Mouse (Mus musculus) layer of hippocampus, adult 11-12 months (tissue): ENCODE data around the gene Lrrc55.

ENCODE experiments used
- DNase-seq: peaks from one replicate; pipeline ENCODE4 v3.0.0; 2022; ENCODE audit warnings: low spot score

Gene Lrrc55

DNA sequence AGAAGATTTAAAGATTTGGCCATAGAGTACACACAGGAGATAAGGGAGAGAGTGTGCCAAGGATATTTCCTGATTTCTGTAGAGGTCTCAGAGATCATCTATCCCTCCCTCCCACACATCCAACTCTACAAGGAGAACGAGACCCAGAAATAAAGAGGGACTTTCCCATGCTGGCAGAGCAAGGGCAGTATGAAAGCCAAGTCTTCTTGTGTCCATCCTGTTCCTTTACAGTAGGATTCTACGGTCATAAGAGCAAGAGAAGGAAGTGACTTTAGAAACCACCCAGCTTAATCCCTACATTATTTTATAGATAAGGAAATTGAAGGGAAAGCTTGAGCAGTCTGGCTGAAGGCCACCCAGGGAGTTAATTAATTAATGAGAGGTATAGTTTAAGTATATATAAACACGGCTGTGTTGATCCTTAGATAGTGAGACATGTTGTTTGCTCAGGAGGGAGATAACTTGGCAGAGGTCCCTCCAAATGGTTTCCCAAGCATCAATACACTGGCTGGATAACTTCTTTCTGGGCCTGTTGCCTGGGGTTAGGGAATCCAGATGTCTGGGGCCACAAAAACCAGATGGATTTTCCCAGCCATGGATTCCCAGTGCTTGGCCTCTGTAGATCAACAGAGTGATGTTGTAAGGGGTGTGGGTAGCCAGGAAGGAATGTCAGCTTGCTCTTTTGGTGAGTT, 24.8 kb downstream of the Lrrc55 start:
- no peak for DNase-seq

DNA sequence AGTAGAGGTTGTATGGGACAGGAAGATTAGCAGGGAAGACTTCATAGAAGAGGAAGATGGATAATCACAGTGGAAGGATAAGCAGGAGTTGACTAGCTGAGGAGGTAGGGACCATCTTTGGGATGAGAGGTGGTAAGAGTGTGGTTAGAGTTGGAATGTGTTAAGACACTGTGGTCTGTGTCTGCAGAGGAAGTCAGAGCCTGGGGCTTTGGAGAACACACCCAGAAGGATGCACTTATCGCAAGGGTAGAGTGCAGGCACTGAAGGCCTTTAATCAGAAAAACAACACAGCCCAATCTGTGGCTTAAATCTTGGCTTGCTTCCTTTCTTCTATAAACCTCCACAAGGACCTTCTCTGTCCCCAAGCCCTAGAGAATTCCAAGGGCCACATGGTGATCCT, 28.7 kb downstream of the Lrrc55 start:
- no peak for DNase-seq

GRCm38 (mm10) chr2:85167624-85168023, 29.4 kb downstream of the Lrrc55 start:
- DNase-seq: no peak

- DNase-seq: no peak
Measured at GRCm38 (mm10) chr2:85163311-85164047, 33.5 kb downstream of the Lrrc55 start.

- DNase-seq: no peak
Measured at GRCm38 (mm10) chr2:85161638-85162093, 35.3 kb downstream of the Lrrc55 start.

- no peak for DNase-seq
Measured at GRCm38 (mm10) chr2:85160901-85161637, 35.9 kb downstream of the Lrrc55 start.

GRCm38 (mm10) chr2:85157382-85157781, 39.6 kb downstream of the Lrrc55 start:
- DNase-seq: no peak

- no peak for DNase-seq
Measured at GRCm38 (mm10) chr2:85156136-85156535, 40.9 kb downstream of the Lrrc55 start.

DNA sequence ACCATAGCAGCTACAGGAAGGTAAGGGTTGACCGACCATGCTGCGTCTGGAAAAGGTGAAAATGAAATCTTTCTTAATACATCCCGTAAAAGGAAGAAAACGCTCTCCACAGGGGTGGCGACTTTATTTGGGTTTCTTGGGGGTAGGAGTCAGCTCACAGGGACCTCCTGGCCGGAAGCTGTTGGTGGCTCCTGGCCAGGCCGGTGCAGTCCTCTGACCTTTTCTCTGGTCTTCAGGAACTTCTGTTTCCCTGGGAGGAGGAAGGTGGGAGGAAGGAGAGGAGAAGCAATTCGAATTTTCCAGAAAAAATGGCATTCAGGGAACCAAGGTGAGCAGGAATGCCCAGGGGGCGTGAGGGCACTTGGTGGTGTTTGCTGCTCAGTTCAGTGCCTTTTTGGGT, 41.7 kb downstream of the Lrrc55 start:
- DNase-seq: no peak

DNA sequence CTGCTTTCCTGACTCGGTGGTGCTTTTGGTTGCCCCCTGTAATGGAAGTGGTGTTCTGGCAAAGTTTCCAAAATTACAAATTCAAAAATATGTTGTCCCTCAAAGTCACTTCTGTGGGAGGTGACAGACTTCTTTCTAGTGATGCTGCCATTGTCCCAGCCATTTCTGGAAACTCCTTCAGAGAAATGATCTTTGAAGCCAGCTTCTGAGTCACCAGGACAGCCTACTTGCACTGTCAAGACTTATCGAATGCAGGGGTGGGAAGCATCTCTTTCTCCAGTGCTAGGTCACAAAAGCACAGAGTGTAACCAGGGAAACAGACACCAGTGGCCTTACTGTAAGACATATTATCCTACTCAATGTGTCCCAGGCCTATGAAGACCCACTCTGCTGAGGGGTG, 45.8 kb downstream of the Lrrc55 start:
- DNase-seq: no peak

DNA sequence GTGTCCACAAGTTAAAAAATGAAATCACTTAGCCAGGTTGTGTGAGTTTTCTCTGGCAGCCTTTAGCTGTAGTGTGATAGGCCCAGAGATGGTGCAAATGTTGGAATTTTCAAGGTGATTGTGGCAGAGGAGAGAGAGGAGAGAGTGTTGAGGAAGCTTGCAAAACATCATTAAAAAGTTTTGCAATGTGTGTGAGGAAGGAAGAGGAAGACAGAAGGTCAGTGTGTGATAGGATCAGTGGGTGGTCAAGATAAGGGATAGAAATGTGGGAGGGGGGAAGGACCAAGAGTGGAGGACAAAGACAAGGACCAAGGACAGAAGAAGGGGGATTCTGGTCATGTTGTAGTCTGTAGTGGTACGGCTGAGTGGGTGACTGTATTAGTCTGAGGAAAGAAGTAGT, 46.6 kb downstream of the Lrrc55 start:
- no peak for DNase-seq

GRCm38 (mm10) chr2:85147481-85147880, 49.5 kb downstream of the Lrrc55 start:
- no peak for DNase-seq

DNA sequence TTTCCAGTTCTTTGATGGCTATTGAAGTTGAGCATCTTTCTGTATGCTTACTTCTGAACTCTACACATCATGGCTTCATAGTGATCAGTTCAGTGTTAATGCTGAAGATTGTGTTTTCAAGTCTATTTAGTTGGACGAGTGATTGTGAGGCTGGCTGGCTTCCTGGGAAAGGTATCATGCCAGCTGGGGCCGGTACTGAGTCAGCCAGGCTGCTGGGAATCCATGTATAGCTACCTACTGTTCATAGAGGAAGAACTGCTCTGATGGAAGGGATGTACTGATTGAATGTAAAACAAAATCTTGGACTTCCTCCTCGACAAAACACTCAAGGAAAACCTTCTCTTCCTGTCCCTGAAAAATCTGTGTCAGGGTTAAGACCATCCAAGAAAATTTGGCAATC, 51.7 kb downstream of the Lrrc55 start:
- no peak for DNase-seq

- no peak for DNase-seq
Measured at GRCm38 (mm10) chr2:85144908-85145307, 52.1 kb downstream of the Lrrc55 start.

DNA sequence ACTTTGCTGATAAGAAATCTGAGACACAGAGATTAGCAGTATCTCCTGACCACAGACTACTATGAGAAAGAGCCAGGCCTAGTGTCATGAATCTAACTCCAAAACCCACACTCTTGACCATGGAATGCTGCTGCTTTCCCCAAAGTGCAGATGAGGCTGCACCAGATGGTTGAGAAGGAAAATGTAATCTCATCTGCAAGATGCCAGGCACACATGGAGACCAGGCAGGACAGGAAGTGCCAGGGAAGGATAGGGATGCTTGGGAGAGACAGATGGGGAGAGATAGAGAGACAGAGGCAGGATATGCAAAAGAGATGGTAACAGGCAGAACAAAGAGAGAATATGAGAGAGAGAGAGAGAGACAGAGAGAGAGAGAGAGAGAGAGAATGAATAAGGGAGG, 56.2 kb downstream of the Lrrc55 start:
- no peak for DNase-seq

- no peak for DNase-seq
Measured at GRCm38 (mm10) chr2:85139846-85140245, 57.2 kb downstream of the Lrrc55 start.

GRCm38 (mm10) chr2:85139393-85139792, 57.6 kb downstream of the Lrrc55 start:
- DNase-seq: no peak

DNA sequence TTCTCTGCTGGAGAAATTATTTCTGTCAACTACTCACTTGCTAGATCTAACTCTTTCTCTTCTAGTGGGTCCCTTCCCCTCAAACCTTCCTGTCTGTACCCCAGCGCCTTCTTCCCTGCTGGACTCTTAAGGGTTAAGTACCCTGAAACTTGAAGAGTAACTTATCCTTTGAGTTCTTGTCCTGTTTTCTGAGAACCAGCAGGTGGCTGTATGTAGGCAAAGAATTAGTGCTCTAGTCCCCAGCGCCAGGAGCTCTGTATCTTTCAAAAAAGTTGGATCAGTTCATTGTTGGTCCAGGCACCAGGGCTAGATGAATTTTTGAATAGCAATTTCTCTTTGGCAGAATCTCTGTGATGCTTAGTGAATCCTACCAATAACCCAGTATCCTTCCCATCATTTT, 58.9 kb downstream of the Lrrc55 start:
- no peak for DNase-seq

DNA sequence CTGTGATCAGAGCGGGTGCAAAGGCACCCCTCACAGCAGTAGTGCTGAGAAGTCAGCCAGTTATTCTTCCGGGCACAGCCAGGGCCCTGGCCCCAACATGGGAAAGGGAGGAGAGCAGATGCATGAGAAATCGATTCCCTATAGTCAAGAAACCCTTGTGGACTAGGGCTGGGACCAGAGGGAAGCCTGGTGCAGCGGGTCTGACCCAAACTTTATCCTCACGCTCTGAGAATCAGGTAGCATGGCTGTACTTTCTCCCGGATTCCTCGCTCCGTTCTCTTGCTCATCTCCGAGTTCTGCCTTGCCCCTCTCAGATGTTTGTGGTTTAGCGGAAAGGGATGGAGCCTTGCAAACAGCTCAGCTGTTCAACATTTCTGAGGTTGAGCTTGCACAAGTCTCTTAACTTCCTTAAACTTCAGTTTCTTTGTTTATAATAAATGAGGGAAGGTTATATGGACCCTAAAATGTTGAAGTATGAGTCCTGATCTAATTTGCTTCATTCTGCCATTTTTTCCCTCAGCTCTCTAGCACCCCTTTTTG, 59.3 kb downstream of the Lrrc55 start:
- DNase-seq: no peak

DNA sequence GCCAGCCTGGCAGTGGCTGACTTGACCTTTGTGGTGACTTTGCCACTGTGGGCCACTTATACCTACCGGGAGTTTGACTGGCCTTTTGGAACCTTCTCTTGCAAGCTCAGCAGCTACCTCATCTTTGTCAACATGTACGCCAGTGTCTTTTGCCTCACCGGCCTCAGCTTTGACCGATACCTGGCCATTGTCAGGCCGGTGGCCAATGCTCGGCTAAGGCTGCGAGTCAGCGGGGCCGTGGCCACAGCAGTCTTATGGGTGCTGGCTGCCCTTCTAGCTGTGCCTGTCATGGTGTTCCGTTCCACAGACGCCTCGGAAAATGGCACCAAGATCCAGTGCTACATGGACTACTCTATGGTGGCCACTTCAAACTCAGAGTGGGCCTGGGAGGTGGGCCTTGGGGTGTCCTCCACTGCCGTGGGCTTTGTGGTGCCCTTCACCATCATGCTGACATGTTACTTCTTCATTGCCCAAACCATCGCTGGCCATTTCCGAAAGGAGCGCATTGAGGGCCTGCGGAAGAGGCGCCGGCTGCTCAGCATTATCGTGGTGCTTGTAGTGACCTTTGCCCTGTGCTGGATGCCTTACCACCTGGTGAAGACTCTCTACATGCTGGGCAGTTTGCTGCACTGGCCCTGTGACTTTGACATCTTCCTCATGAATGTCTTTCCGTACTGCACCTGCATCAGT, 60.0 kb downstream of the Lrrc55 start:
- no peak for DNase-seq

GRCm38 (mm10) chr2:85136089-85136488, 60.9 kb downstream of the Lrrc55 start, which contains the start of gene Aplnr:
Gene Aplnr (plus strand): TSS chr2:85136225.
- DNase-seq: no peak

DNA sequence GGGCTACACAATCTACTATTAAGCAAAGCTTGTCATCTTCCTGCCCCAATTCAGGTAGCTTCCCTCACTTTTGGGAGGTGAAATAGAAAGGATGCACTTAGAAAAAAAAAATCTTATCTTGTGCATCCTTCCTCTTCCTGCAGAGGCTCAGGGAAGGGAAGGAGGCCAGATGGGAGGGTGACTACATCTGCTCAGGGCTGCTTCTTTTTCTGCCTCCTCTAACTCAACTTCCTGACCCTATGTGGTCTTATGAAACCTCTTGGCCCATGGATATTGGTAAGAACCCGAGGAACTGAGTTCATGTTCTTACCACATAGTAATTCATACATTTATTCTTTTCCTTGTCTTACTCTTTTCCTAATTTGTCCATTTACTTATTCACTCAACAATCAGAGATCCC, 61.9 kb downstream of the Lrrc55 start:
- DNase-seq: no peak
